In genomic region chr3:137542343-137542742, GRCm38 (mm10) we compare ENCODE assay signal across 16 mouse cellular contexts.
"Had no signal": no experiment of that assay in that cellular context is flagged by ENCODE, and none has a peak within 500 bp of the region (broad histone marks: within the 10 kb centered on the region; RNA-seq: fewer than 3 reads in every experiment).

No protein-coding gene starts in this region.

- H3K27ac ChIP-seq: neural tube, embryonic 13.5 days; neural tube, embryonic 15.5 days; stomach, embryonic 15.5 days; stomach, postnatal 0 days had no signal

- H3K4me1 ChIP-seq: stomach, embryonic 15.5 days had no signal

- H3K27me3 ChIP-seq: neural tube, embryonic 15.5 days; stomach, embryonic 15.5 days had no signal

- H3K9me3 ChIP-seq: neural tube, embryonic 13.5 days; neural tube, embryonic 15.5 days; stomach, embryonic 15.5 days had no signal

- H3K36me3 ChIP-seq: neural tube, embryonic 13.5 days; neural tube, embryonic 15.5 days; stomach, embryonic 15.5 days had no signal

- H3K4me3 ChIP-seq: neural tube, embryonic 13.5 days; neural tube, embryonic 15.5 days; stomach, embryonic 15.5 days had no signal

- H3K9ac ChIP-seq: neural tube, embryonic 13.5 days; neural tube, embryonic 15.5 days; stomach, embryonic 15.5 days had no signal

- H3K4me2 ChIP-seq: neural tube, embryonic 13.5 days; neural tube, embryonic 15.5 days; stomach, embryonic 15.5 days had no signal

- DNase-seq: retina, postnatal 1 day; right cerebral cortex, adult 18-20 months; right cerebral cortex, postnatal 14 days; right cerebral cortex, postnatal 25 days; right cerebral cortex, postnatal 4 days; spleen, adult 18-20 months; thymus, adult 18-20 months; thymus, adult 2 months; thymus, postnatal 14 days; thymus, postnatal 25 days; thymus, postnatal 36 days; thymus, postnatal 4 days had no signal
